Mouse (Mus musculus) Patski (cell line): ENCODE data around the gene Fam24b. TPM values are rescaled to one million over a fixed set of nuclear protein-coding genes. Genes with fewer than 3 reads are reported as not detected.

Experiments
- ATAC-seq: fragments of 100-300 bp; one replicate; pipeline ENCODE4 v1.8.0; 2021
- CTCF ChIA-PET: fragments of 350-600 bp; sonication (Branson Sonifier 250); formaldehyde crosslinking; loops from one replicate; lab custom pipeline; 2022; ENCODE audit warnings: inconsistent platforms; lab: Charles Lee
- POLR2A ChIA-PET: fragments of 350-600 bp; sonication (Branson Sonifier 250); formaldehyde crosslinking; loops from one replicate; lab custom pipeline; 2022; ENCODE audit warnings: antibody characterized with exemption, inconsistent platforms; lab: Charles Lee
- DNase-seq: peaks from one replicate; pipeline ENCODE4 v3.0.0-alpha.2; 2011; ENCODE audit warnings: low read depth, low spot score
- H3K27me3 ChIP-seq: fragments of 371-371 bp; one replicate; pipeline ENCODE4 v1.5.1; 2021
- CTCF ChIP-seq: fragments of 100-300 bp; IDR thresholded peaks from one replicate; pipeline ENCODE4 v1.5.1; 2021
- in situ Hi-C: fragments of 300-500 bp; cut with MboI; formaldehyde crosslinking; loops from 3 replicates; pipeline ENCODE4 v1.11.1; 2018; ENCODE audit warnings: low pct_unique_long_range_greater_than_20kb, mixed read lengths
- polyA plus RNA-seq: library from polyadenylated mRNA; unstranded; gene quantifications from one replicate; pipeline ENCODE4 v1.2.3, GENCODE M21; 2021

The Fam24b gene
- polyA plus RNA-seq, 1 experiment from 2014 or later, result 0.37 TPM

DNA sequence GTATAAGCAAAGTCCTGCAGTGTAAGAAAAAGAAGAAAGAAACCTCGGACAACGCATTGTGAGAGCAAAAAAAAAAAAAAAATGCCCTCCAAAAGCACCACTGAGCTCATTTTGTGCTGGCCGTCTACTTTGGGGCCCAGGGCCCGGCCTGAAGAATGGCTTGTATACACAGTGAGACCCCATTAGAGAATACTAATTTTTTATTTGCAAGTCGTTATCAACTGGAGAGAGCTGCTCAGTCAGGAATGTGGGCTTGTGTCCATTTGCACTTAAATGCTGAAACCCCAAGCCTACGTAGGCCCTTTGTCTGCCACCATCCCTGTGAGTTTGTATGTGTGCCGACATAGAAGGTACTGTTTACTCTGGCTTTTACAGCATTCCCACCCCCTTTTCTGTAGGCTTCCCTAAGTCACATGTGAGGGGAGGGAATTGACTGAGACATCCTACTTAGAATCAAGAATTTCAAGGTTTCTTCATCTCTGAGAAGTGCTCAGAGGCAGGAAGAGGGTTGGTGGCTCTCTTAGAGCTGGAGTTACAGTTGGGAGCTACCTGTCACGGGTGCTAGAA, 8.3 kb upstream of the Fam24b start:
- CTCF ChIA-PET, result no interaction called here
- ATAC-seq (no peak), DNase-seq (no peak)
- no peak for TF ChIP-seq CTCF
- no peaks in the 10 kb centered on the region for H3K27me3 ChIP-seq
- POLR2A ChIA-PET, result no interaction called here
- in situ Hi-C loops, result no loop called here

DNA sequence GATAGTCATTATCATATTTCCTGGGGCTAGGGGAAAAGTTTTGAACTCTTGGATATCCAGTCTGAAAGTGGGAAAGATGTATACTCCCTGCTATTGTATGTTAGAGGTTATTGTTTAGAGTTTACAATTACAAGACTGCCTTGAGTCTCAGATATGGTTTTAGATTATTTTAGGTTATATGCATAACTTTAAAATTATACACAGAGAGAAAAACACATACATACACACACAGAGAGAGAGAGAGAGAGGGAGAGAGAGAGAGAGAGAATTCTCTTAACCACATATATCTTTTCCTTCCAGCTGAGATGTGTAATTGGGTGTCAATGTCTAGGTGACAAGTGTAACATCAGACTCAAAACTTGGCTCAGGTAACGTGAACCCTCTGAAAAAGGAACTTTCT, 4.2 kb upstream of the Fam24b start, which contains the start of gene Fam24a:
Gene Fam24a (plus strand): TSS at position 301 of the 400 bp plus-strand sequence.
- ATAC-seq (no peak), DNase-seq (no peak)
- ChIA-PET POLR2A (interaction anchor here (0.9 kb wide), 1 partner anchor 17 kb away, joined by 3 read pairs; no protein-coding TSS in a partner anchor), CTCF (interaction anchor here (1.0 kb wide), 1 partner anchor 10 kb away, joined by 3 read pairs; no protein-coding TSS in a partner anchor)
- H3K27me3 ChIP-seq, result no peaks in the 10 kb centered on the region
- in situ Hi-C loops, result no loop called here
- no peak for TF ChIP-seq CTCF

DNA sequence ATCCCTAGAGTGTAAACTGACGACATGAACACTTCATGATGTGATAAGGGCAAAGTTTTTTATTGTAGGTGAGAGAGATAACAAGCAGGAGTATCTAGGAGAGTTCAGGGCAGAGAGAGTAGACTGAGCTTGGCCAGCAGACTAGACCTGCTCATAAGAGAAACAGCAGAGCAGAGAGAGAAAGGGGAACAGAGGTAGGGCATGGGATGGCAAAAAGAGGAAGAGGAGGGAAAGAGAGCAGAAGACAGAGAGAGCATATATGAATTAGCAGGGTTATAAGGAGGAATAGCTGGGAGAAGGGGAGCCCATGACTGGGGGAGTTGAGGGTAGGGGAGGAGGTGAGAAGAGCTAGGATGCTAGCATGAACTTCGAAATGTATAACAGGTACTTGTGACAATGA, 2.4 kb upstream of the Fam24b start:
- H3K27me3 ChIP-seq, result no peaks in the 10 kb centered on the region
- ATAC-seq, result no peak
- in situ Hi-C loops, result no loop called here
- CTCF ChIA-PET, result no interaction called here
- no peak for TF ChIP-seq CTCF
- POLR2A ChIA-PET, result interaction anchor here (0.9 kb wide), 1 partner anchor 9 kb away, joined by 3 read pairs; no protein-coding TSS in a partner anchor
- DNase-seq, result no peak

DNA sequence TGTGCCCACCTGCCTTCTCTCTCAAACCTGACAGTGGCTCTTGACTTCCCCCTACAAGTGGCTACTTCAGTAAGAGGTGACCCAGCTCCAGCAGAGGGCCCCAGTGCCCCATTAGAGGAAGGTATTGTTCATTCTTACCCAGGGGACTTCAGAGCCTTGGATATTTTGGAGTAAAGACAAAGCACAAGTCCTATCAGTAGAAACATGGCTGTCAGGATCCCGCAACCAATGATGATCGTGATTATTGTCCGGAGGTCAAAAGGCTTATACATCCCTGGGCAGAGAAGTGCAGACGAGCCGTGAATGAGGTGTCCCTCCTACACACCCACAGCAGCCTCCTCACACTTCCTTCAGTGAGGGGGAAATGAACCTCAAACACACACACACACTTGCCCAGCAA, 2.3 kb downstream of the Fam24b start:
- no peaks in the 10 kb centered on the region for H3K27me3 ChIP-seq
- DNase-seq (no peak), ATAC-seq (no peak)
- POLR2A ChIA-PET, result no interaction called here
- in situ Hi-C loops, result no loop called here
- CTCF ChIA-PET, result no interaction called here
- no peak for TF ChIP-seq CTCF

DNA sequence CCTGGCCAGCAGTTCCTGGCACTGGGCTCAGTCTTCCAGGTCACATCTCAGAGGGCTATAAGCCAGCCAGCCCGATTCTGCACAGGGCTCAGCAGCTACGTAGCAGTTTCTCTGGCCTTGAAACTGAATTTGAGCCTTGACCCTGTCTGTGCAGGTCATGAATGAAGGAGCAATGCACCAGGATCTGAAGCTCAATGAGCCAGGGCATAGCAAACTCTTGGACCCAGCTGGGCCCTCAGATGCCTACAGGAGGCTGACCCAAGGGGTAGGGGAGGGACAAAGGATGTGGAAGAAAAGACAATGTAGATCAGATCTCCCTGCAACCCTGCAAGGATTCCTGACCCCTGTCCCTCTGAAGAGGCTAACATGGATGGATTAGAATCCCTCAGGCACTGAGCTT, 7.1 kb downstream of the Fam24b start, which contains the start of gene Cuzd1:
Gene Cuzd1 (minus strand): TSS at position 101 of the 400 bp plus-strand sequence.
- no peak for TF ChIP-seq CTCF
- in situ Hi-C loops, result no loop called here
- ChIA-PET CTCF (interaction anchor here (1.8 kb wide), 1 partner anchor 19 kb away, joined by 4 read pairs; no protein-coding TSS in a partner anchor), POLR2A (no interaction called here)
- no peaks in the 10 kb centered on the region for H3K27me3 ChIP-seq
- no peak for ATAC-seq
- DNase-seq, result no peak

DNA sequence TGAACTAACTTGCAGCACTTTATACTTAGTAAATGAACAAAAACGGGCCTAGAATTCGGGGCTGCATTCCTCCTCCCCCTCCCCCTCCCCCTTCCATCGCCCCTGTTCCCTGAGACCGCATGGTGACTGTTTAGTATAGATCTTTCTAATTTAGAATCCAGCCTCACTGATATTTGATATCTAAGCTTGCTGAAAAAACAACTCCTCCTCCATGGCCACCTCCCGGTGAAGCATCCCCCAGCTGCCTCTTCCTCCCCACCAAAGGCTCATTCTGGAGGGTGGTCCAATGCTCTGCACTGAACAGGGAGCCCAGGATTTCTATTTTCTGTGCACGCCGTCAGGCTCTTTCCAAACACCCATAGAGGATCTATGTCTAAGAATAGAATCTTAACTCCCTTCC, 11.0 kb downstream of the Fam24b start:
- no peak for TF ChIP-seq CTCF
- DNase-seq (no peak), ATAC-seq (no peak)
- H3K27me3 ChIP-seq, result no peaks in the 10 kb centered on the region
- ChIA-PET CTCF (no interaction called here), POLR2A (interaction anchor here (0.6 kb wide), 1 partner anchor 11 kb away, joined by 3 read pairs; the partner anchor contains the start of gene Fam24b)
- in situ Hi-C loops, result no loop called here

DNA sequence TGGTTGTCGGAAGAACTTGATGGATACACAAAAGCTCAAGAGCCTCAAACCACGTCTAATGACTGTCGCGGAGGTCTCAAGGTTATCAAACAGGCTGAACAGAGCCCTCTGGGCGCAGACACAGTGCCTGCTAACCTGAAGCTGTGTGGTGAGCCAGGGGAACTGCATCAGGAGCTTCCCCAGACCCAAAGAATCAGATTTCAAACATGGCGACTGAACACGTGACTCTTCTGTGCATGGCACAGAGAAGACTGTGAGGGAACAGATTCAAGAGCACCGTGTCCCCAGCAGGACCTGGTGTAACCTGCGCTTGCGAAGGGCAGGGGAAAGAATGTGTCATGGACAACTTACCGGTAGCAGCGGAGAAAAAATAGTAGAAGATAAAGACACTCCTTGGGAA, 11.7 kb downstream of the Fam24b start:
- DNase-seq, result no peak
- no peak for ATAC-seq

DNA sequence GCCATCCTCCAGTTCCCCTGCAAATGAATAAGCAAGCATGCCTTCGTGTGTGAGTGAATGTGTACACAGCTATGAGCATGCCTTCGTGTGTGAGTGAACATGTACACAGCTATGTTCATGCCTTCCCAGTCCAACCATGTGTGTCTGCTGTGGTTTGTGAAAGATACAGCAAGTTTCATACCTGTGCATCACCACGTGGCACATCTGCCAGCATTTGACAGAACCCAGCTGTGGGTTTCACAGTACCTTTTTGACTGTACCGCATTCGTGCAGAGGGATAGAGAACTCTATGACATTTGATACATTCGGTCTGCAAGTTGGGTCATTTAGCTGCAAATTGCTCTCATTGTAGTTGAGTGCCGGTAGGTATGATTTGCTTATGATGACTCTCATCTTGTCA, 14.8 kb downstream of the Fam24b start:
- ChIA-PET POLR2A (no interaction called here), CTCF (no interaction called here)
- no peak for TF ChIP-seq CTCF
- in situ Hi-C loops, result no loop called here
- H3K27me3 ChIP-seq, result no peaks in the 10 kb centered on the region
- no peak for DNase-seq
- no peak for ATAC-seq

More for the DNA sequence above, 11.7 kb downstream of the Fam24b start:
- no peak for TF ChIP-seq CTCF
- in situ Hi-C loops, result no loop called here
- ChIA-PET POLR2A (no interaction called here), CTCF (no interaction called here)
- no peaks in the 10 kb centered on the region for H3K27me3 ChIP-seq

DNA sequence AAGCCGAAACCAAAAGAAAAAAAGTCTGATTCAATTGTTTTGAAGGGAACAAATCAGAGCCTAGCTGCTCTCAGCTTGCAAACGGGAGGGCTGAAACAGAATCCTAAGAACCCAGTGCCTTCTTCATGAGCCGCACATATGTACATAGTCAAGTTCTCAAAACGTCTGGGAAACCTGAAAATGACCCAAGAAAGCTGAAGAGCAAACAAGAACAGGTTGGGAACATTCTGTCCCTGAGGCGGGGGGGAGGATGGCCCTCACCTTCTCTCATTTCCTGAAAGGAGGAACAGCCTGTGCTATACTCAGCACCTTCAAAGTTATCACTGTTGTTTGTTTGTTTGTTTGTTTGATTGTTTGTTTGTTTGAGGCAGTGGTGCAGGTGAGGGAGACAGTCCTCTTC, 22.6 kb downstream of the Fam24b start:
- POLR2A ChIA-PET, result no interaction called here
- DNase-seq (no peak), ATAC-seq (no peak)
- TF ChIP-seq CTCF, result no peak
- CTCF ChIA-PET, result no interaction called here
- no peaks in the 10 kb centered on the region for H3K27me3 ChIP-seq
- in situ Hi-C loops, result no loop called here

DNA sequence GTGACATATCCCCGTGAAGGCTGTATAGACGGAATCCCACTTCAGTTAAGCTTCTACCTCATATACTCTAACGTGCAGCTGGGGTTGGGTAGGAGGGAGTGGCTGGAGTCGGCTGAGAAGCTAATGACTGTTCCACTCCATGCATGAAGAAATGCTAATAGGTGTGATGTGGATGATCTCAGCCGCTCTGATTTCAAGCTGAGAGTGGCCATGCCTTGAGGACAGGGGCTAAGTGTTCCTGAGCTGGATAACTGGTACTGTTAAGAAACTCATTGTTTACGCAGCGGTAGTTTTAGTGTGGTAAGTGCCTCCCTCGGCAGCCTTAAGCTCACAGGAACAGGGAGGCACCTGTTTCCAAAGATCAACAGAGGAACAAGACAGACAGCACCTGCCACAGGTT, 26.0 kb downstream of the Fam24b start:
- H3K27me3 ChIP-seq, result no peaks in the 10 kb centered on the region
- no peak for ATAC-seq
- in situ Hi-C loops, result no loop called here
- POLR2A ChIA-PET, result no interaction called here
- CTCF ChIA-PET, result no interaction called here
- no peak for DNase-seq
- TF ChIP-seq CTCF, result no peak

DNA sequence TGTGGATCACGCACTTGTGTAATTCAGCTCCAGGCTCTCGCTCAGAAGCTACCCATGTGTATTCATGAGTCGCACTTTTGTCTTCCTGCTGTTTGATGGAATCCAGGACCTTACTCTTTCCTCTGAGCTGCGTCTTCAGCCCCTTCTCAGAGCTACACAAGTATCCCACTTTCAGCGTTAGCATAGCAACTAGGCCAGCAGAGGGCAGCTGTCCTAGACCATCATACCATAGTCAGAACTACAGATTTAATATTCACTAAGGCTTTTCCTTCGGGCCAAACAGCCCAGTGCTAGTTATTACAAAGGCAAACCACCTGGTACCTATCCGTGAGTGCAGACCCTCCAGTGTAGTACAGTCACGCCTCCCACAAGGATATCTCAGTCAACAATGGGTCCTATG, 32.2 kb downstream of the Fam24b start:
- H3K27me3 ChIP-seq, result peaks cover 7% of the 10 kb centered on the region
- TF ChIP-seq CTCF, result no peak
- DNase-seq, result no peak
- ChIA-PET POLR2A (no interaction called here), CTCF (no interaction called here)
- no peak for ATAC-seq
- in situ Hi-C loops, result no loop called here

Other genes starting within 250 kb of the Fam24b start
- not detected for gene 4933402N03Rik, start 183.2 kb downstream of the Fam24b start, polyA plus RNA-seq
- 0.04 TPM for gene 5430419D17Rik, start 155.1 kb downstream of the Fam24b start, polyA plus RNA-seq
- not detected for gene Cuzd1, start 7.2 kb downstream of the Fam24b start, polyA plus RNA-seq
- not detected for gene Fam24a, start 4.3 kb upstream of the Fam24b start, polyA plus RNA-seq
- 13.7 TPM for gene 2310057M21Rik, start 33.2 kb upstream of the Fam24b start, polyA plus RNA-seq
- gene Pstk, start 41.6 kb upstream of the Fam24b start, polyA plus RNA-seq, result 53.4 TPM
- 13.5 TPM for gene Ikzf5, start 81.0 kb upstream of the Fam24b start, polyA plus RNA-seq
- gene Acadsb, start 81.1 kb upstream of the Fam24b start, polyA plus RNA-seq, result 119 TPM
- 0.06 TPM for gene Hmx3, start 213.4 kb upstream of the Fam24b start, polyA plus RNA-seq
- gene Hmx2, start 219.3 kb upstream of the Fam24b start, polyA plus RNA-seq, result 0.53 TPM
- 137 TPM for gene Bub3, start 230.7 kb upstream of the Fam24b start, polyA plus RNA-seq